Mouse (Mus musculus) cerebellum, adult 11 months (tissue): ENCODE data around the gene Atp1b3.
"Not testable (repeated sequence)": the region's sequence is repeated elsewhere in the genome, so short reads cannot be mapped to it uniquely, and the experiment has no call there.

Experiments used
- DNase-seq: peaks from one replicate; pipeline ENCODE4 v3.0.0; 2022

Atp1b3 gene

GRCm38 (mm10) chr9:96364141-96364838, at the start of gene Atp1b3:
Gene Atp1b3, minus strand, starts transcription at chr9:96364442.
- DNase-seq: peak; percentile 100

GRCm38 (mm10) chr9:96412821-96413405, 48.7 kb upstream of the Atp1b3 start:
- no peak for DNase-seq

GRCm38 (mm10) chr9:96404312-96404711, 40.1 kb upstream of the Atp1b3 start:
- DNase-seq: no peak

GRCm38 (mm10) chr9:96399916-96400315, 35.7 kb upstream of the Atp1b3 start:
- not testable (repeated sequence) for DNase-seq

- DNase-seq: no peak
Measured at GRCm38 (mm10) chr9:96399425-96399878, 35.2 kb upstream of the Atp1b3 start.

- DNase-seq: no peak
Measured at GRCm38 (mm10) chr9:96398614-96399013, 34.4 kb upstream of the Atp1b3 start.

GRCm38 (mm10) chr9:96398165-96398564, 33.9 kb upstream of the Atp1b3 start:
- no peak for DNase-seq

- no peak for DNase-seq
Measured at GRCm38 (mm10) chr9:96394910-96395690, 30.9 kb upstream of the Atp1b3 start.

- no peak for DNase-seq
Measured at GRCm38 (mm10) chr9:96393731-96394235, 29.5 kb upstream of the Atp1b3 start.

- DNase-seq: no peak
Measured at GRCm38 (mm10) chr9:96393112-96393511, 28.9 kb upstream of the Atp1b3 start.

- DNase-seq: no peak
Measured at GRCm38 (mm10) chr9:96391921-96392320, 27.7 kb upstream of the Atp1b3 start.

- DNase-seq: no peak
Measured at GRCm38 (mm10) chr9:96383714-96384487, 19.7 kb upstream of the Atp1b3 start.

- DNase-seq: no peak
Measured at GRCm38 (mm10) chr9:96382756-96383155, 18.5 kb upstream of the Atp1b3 start.

- no peak for DNase-seq
Measured at GRCm38 (mm10) chr9:96381393-96381792, 17.2 kb upstream of the Atp1b3 start.

- no peak for DNase-seq
Measured at GRCm38 (mm10) chr9:96379551-96379950, 15.3 kb upstream of the Atp1b3 start.

- no peak for DNase-seq
Measured at GRCm38 (mm10) chr9:96378747-96379146, 14.5 kb upstream of the Atp1b3 start.

GRCm38 (mm10) chr9:96377096-96377495, 12.9 kb upstream of the Atp1b3 start:
- no peak for DNase-seq

- no peak for DNase-seq
Measured at GRCm38 (mm10) chr9:96375819-96376218, 11.6 kb upstream of the Atp1b3 start.

GRCm38 (mm10) chr9:96371075-96371474, 6.8 kb upstream of the Atp1b3 start:
- no peak for DNase-seq

GRCm38 (mm10) chr9:96369654-96370384, 5.6 kb upstream of the Atp1b3 start:
- DNase-seq: no peak

GRCm38 (mm10) chr9:96365271-96365872, 1.1 kb upstream of the Atp1b3 start:
- DNase-seq: no peak
